Mouse (Mus musculus) olfactory bulb, adult 2 months (tissue): ENCODE measurements at regions not wholly inside any gene's neighbourhood (a gene's known extent, or its start where the extent isn't known, plus 50 kb on each side); places are given as distances from the start of the nearest gene placed in this dataset.

Experiments
- CTCF ChIP-seq: fragments of 200-500 bp; IDR thresholded peaks from 2 replicates; pipeline ENCODE4 v1.5.1; 2012; ENCODE audit warnings: low read depth, mild to moderate bottlenecking, low read length, moderate library complexity; ENCODE audit not compliant: insufficient read depth
- POLR2A ChIP-seq: fragments of 200-500 bp; IDR thresholded peaks from 2 replicates; pipeline ENCODE4 v1.6.1; 2012; ENCODE audit warnings: mild to moderate bottlenecking, low read depth, low read length, moderate library complexity; ENCODE audit not compliant: insufficient read depth

GRCm38 (mm10) chr5:128517336-128517735 lies 83.3 kb upstream of the Fzd10 start:
- TF ChIP-seq CTCF (no peak), POLR2A (no peak)
